Mouse (Mus musculus) MEL (cell line): Measurements from ENCODE around the gene Slc24a1. TPM values are rescaled to one million over a fixed set of nuclear protein-coding genes. Genes with fewer than 3 reads are reported as not detected.
A peak's percentile ranks its signal among the peaks of the same experiment; 100 is the strongest.

ENCODE experiments used
- DNase-seq: peaks from one replicate; pipeline ENCODE4 v3.0.0; 2011; ENCODE audit warnings: low read depth, low spot score
- H3K27ac ChIP-seq: 2 replicates; pipeline ENCODE4 v1.5.1; 2012; ENCODE audit warnings: low read depth, mild to moderate bottlenecking, control low read depth, low read length, moderate library complexity; ENCODE audit not compliant: control insufficient read depth
- H3K27me3 ChIP-seq, 2 experiments: fragments of 150-350 bp in 1 of 2; sonication (generic) in 1 of 2; 2 replicates each; pipeline ENCODE4 v1.6.1; 2012; ENCODE audit warnings: low read length in 2 of 2, mild to moderate bottlenecking in 2 of 2, improper control_type of control experiment in 1 of 2, moderate library complexity in 1 of 2; ENCODE audit not compliant: insufficient read depth in 2 of 2, control insufficient read depth in 1 of 2
- H3K36me3 ChIP-seq, 2 experiments: 2 replicates each; pipeline ENCODE4 v1.6.1; 2012 to 2014; ENCODE audit warnings: low read length in 2 of 2, improper control_type of control experiment in 1 of 2, inconsistent platforms in 1 of 2, mild to moderate bottlenecking in 1 of 2; ENCODE audit not compliant: insufficient read depth in 2 of 2, control insufficient read depth in 1 of 2
- H3K4me1 ChIP-seq, 2 experiments: fragments of 150-350 bp in 1 of 2; sonication (generic) in 1 of 2; 2 replicates each; pipeline ENCODE4 v1.6.1; 2012; ENCODE audit warnings: low read length in 2 of 2, improper control_type of control experiment in 1 of 2, mild to moderate bottlenecking in 1 of 2; ENCODE audit not compliant: insufficient read depth in 2 of 2, control insufficient read depth in 1 of 2
- H3K4me3 ChIP-seq, 2 experiments: fragments of 150-350 bp in 1 of 2; sonication (generic) in 1 of 2; 2 replicates each; pipeline ENCODE4 v1.5.1; 2012; ENCODE audit warnings: low read depth in 2 of 2, low read length in 2 of 2, mild to moderate bottlenecking in 2 of 2, moderate library complexity in 2 of 2, control low read depth in 1 of 2, improper control_type of control experiment in 1 of 2; ENCODE audit not compliant: control insufficient read depth in 1 of 2, insufficient read depth in 1 of 2
- H3K79me2 ChIP-seq: 2 replicates; pipeline ENCODE4 v1.6.1; 2012; ENCODE audit warnings: mild to moderate bottlenecking, low read length, moderate library complexity; ENCODE audit not compliant: control insufficient read depth, poor library complexity, insufficient read depth
- H3K9ac ChIP-seq: 2 replicates; pipeline ENCODE4 v1.6.1; 2012; ENCODE audit warnings: low read depth, mild to moderate bottlenecking, control low read depth, low read length, moderate library complexity; ENCODE audit not compliant: control insufficient read depth, poor library complexity, severe bottlenecking
- H3K9me3 ChIP-seq: fragments of 150-350 bp; sonication (generic); replicated peaks from 2 replicates; pipeline ENCODE4 v1.6.1; 2012; ENCODE audit warnings: mild to moderate bottlenecking, low read length, improper control_type of control experiment, moderate library complexity; ENCODE audit not compliant: insufficient read depth
- BHLHE40 ChIP-seq: IDR thresholded peaks from 2 replicates; pipeline ENCODE4 v1.6.1; 2012; ENCODE audit warnings: low read depth, mild to moderate bottlenecking, inconsistent platforms, low read length, improper control_type of control experiment, borderline replicate concordance
- CHD1 ChIP-seq: IDR thresholded peaks from 2 replicates; pipeline ENCODE4 v1.6.1; 2012; ENCODE audit warnings: low read depth, mild to moderate bottlenecking, inconsistent platforms, low read length, improper control_type of control experiment
- CTCF ChIP-seq, 3 experiments: IDR thresholded peaks in 2 of 3; conservative IDR thresholded peaks in 1 of 3; 2 replicates each; pipeline ENCODE4 v1.5.1; 2011 to 2012; ENCODE audit warnings: low read length in 3 of 3, low read depth in 2 of 3, mild to moderate bottlenecking in 2 of 3, improper control_type of control experiment in 1 of 3, inconsistent platforms in 1 of 3, mixed read lengths in 1 of 3, moderate library complexity in 1 of 3; ENCODE audit not compliant: control insufficient read depth in 1 of 3, insufficient read depth in 1 of 3, poor library complexity in 1 of 3, severe bottlenecking in 1 of 3
- E2F4 ChIP-seq: IDR thresholded peaks from 2 replicates; pipeline ENCODE4 v1.6.1; 2011; ENCODE audit warnings: low read depth, low read length, improper control_type of control experiment, borderline replicate concordance
- ETS1 ChIP-seq: IDR thresholded peaks from 2 replicates; pipeline ENCODE4 v1.6.1; 2012; ENCODE audit warnings: low read depth, mild to moderate bottlenecking, inconsistent platforms, low read length, improper control_type of control experiment, moderate library complexity
- GATA1 ChIP-seq: IDR thresholded peaks from 2 replicates; pipeline ENCODE4 v1.6.1; 2011; ENCODE audit warnings: low read depth, low read length, improper control_type of control experiment
- JUND ChIP-seq: IDR thresholded peaks from 2 replicates; pipeline ENCODE4 v1.6.1; 2011; ENCODE audit warnings: low read depth, mild to moderate bottlenecking, improper control_type of control experiment, low read length
- MAFK ChIP-seq: IDR thresholded peaks from 2 replicates; pipeline ENCODE4 v1.6.1; 2011; ENCODE audit warnings: low read depth, mild to moderate bottlenecking, low read length, improper control_type of control experiment, borderline replicate concordance
- MXI1 ChIP-seq: IDR thresholded peaks from 2 replicates; pipeline ENCODE4 v1.6.1; 2011; ENCODE audit warnings: mild to moderate bottlenecking, low read depth, low read length, improper control_type of control experiment
- NELFE ChIP-seq: IDR thresholded peaks from 2 replicates; pipeline ENCODE4 v1.6.1; 2011; ENCODE audit warnings: low read depth, low read length, improper control_type of control experiment
- NRF1 ChIP-seq: IDR thresholded peaks from 2 replicates; pipeline ENCODE4 v1.6.1; 2014; ENCODE audit warnings: low read depth, mild to moderate bottlenecking, inconsistent platforms, low read length, improper control_type of control experiment, moderate library complexity; ENCODE audit not compliant: poor library complexity, insufficient read depth, severe bottlenecking
- POLR2A ChIP-seq, 2 experiments: IDR thresholded peaks; 2 replicates each; pipeline ENCODE4 v1.6.1; 2011 to 2012; ENCODE audit warnings: low read length in 2 of 2, mild to moderate bottlenecking in 2 of 2, control low read depth in 1 of 2, improper control_type of control experiment in 1 of 2, low read depth in 1 of 2, moderate library complexity in 1 of 2; ENCODE audit not compliant: control insufficient read depth in 1 of 2, insufficient read depth in 1 of 2, poor library complexity in 1 of 2
- SIN3A ChIP-seq: IDR thresholded peaks from 2 replicates; pipeline ENCODE4 v1.6.1; 2012; ENCODE audit warnings: low read length, improper control_type of control experiment, inconsistent platforms
- SMC3 ChIP-seq: IDR thresholded peaks from 2 replicates; pipeline ENCODE4 v1.6.1; 2011; ENCODE audit warnings: low read depth, low read length, improper control_type of control experiment
- TCF12 ChIP-seq: IDR thresholded peaks from 2 replicates; pipeline ENCODE4 v1.6.1; 2014; ENCODE audit warnings: low read depth, mild to moderate bottlenecking, inconsistent platforms, low read length, improper control_type of control experiment, moderate library complexity
- USF2 ChIP-seq, 2 experiments: IDR thresholded peaks; 2 replicates each; pipeline ENCODE4 v1.6.1; 2011 to 2012; ENCODE audit warnings: improper control_type of control experiment in 2 of 2, low read length in 2 of 2, borderline replicate concordance in 1 of 2, inconsistent platforms in 1 of 2, low read depth in 1 of 2, mild to moderate bottlenecking in 1 of 2; ENCODE audit not compliant: insufficient read depth in 1 of 2
- ZC3H11A ChIP-seq: IDR thresholded peaks from 2 replicates; pipeline ENCODE4 v1.6.1; 2012; ENCODE audit warnings: low read depth, mild to moderate bottlenecking, inconsistent platforms, low read length, improper control_type of control experiment
- ZMIZ1 ChIP-seq: IDR thresholded peaks from 2 replicates; pipeline ENCODE4 v1.6.1; 2012; ENCODE audit warnings: low read depth, mild to moderate bottlenecking, inconsistent platforms, low read length, improper control_type of control experiment, moderate library complexity
- ZNF384 ChIP-seq: IDR thresholded peaks from 2 replicates; pipeline ENCODE4 v1.6.1; 2012; ENCODE audit warnings: low read depth, mild to moderate bottlenecking, inconsistent platforms, low read length, improper control_type of control experiment
- polyA plus RNA-seq, 2 experiments: library from polyadenylated mRNA; stranded (reverse) in 1 of 2; unstranded in 1 of 2; fragments of >175 nt in 1 of 2; fragments of >200 nt in 1 of 2; gene quantifications; 2 replicates each; pipeline versions ENCODE4 v1.2.1 to v1.2.4; 2012; ENCODE audit warnings: low replicate concordance in 2 of 2, low read depth in 1 of 2; ENCODE audit not compliant: insufficient read length in 2 of 2, insufficient read depth in 1 of 2, missing spikeins in 1 of 2
- total RNA-seq: library from RNA; depleted of rRNA; stranded (reverse); fragments of 300-350 nt; gene quantifications from 2 replicates; pipeline ENCODE4 v1.2.3, GENCODE M21; 2012

The Slc24a1 gene
- total and polyA plus RNA-seq, 3 experiments = 0.07 TPM; not detected in 2

GRCm38 (mm10) chr9:64940731-64941346, 10.6 kb downstream of the Slc24a1 start:
- peak; percentile 26 for DNase-seq
- TF ChIP-seq ZMIZ1 = no peak
- TF ChIP-seq USF2 (IDR thresholded peaks at IDR 0.05; ENCODE audit: borderline replicate concordance in 1 of 2, insufficient read depth in 1 of 2, low read depth in 1 of 2, low read length in 2 of 2) = no peak
- TF ChIP-seq MXI1 = no peak
- no peak for TF ChIP-seq POLR2A (IDR thresholded peaks at IDR 0.05; ENCODE audit: control insufficient read depth in 1 of 2, insufficient read depth in 1 of 2, low read depth in 1 of 2, low read length in 2 of 2, poor library complexity in 1 of 2)
- TF ChIP-seq ZNF384 = no peak
- no peak for TF ChIP-seq SIN3A
- no peak for TF ChIP-seq TCF12
- TF ChIP-seq GATA1 = no peak
- no peak for TF ChIP-seq NRF1
- no peak for TF ChIP-seq CHD1
- TF ChIP-seq E2F4 = no peak
- TF ChIP-seq MAFK = no peak
- TF ChIP-seq ETS1 = no peak
- no peak for TF ChIP-seq JUND
- H3K4me3 ChIP-seq = no peak overlapping the region

GRCm38 (mm10) chr9:64939790-64940189, 11.6 kb downstream of the Slc24a1 start:
- H3K79me2 ChIP-seq = no peaks in the 10 kb centered on the region
- no peak overlapping the region for H3K4me3 ChIP-seq
- H3K36me3 ChIP-seq = peaks cover 0 to 16% of the 10 kb centered on the region in 2 experiments; a peak in 2 of 4 replicates
- no peak overlapping the region for H3K27ac ChIP-seq
- H3K9me3 ChIP-seq = no peaks in the 10 kb centered on the region
- peak; percentile 64 for TF ChIP-seq ZNF384
- no peak for TF ChIP-seq NELFE
- 0 out of 2 replicates have a peak, but pooled peaks have one; percentile 27 for TF ChIP-seq SMC3
- TF ChIP-seq BHLHE40 = no peak
- TF ChIP-seq ZC3H11A = peak; percentile 7; the same call in 1 of the 2 replicates
- TF ChIP-seq CTCF (IDR thresholded peaks at IDR 0.05 in 2 of 3, conservative IDR thresholded peaks at IDR 0.05 in 1 of 3; ENCODE audit: control insufficient read depth in 1 of 3, insufficient read depth in 1 of 3, low read depth in 2 of 3, low read length in 3 of 3, poor library complexity in 1 of 3, severe bottlenecking in 1 of 3) = peak; percentile 5 to 38 (median 17); a peak in 2 of 6 replicates
- peak; percentile 32 for DNase-seq
- peaks cover 12 to 38% of the 10 kb centered on the region in 2 experiments; a peak in 3 of 4 replicates for H3K4me1 ChIP-seq
- H3K27me3 ChIP-seq = no peaks in the 10 kb centered on the region
- no peak overlapping the region for H3K9ac ChIP-seq

More at GRCm38 (mm10) chr9:64940731-64941346, 10.6 kb downstream of the Slc24a1 start:
- H3K4me1 ChIP-seq = peaks cover 12 to 37% of the 10 kb centered on the region in 2 experiments; a peak in 3 of 4 replicates
- H3K27me3 ChIP-seq = peaks cover 0 to 2% of the 10 kb centered on the region in 2 experiments; a peak in 1 of 4 replicates
- peaks cover 0 to 16% of the 10 kb centered on the region in 2 experiments; a peak in 2 of 4 replicates for H3K36me3 ChIP-seq
- no peak overlapping the region for H3K27ac ChIP-seq
- no peaks in the 10 kb centered on the region for H3K79me2 ChIP-seq
- no peaks in the 10 kb centered on the region for H3K9me3 ChIP-seq
- H3K9ac ChIP-seq = no peak overlapping the region
